Mouse (Mus musculus): ENCODE data around the gene Iqch.

GRCm38 (mm10) chr9:63625090-63625756, 22.9 kb upstream of the Iqch start:
- TF ChIP-seq POLR2A (IDR thresholded peaks at IDR 0.05; ENCODE audit: insufficient read depth, low read depth, low read length) (no peak), CTCF (IDR thresholded peaks at IDR 0.05) (no peak), EP300 (IDR thresholded peaks at IDR 0.05; ENCODE audit: insufficient read depth, low read depth, low read length) (no peak)

Measured in heart, adult 2 months (tissue).